Mouse (Mus musculus) MEL (cell line): ENCODE data around the gene Spsb1. TPM values are rescaled to one million over a fixed set of nuclear protein-coding genes. Genes with fewer than 3 reads are reported as not detected.

Source experiments
- DNase-seq: peaks from one replicate; pipeline ENCODE4 v3.0.0; 2011; ENCODE audit warnings: low read depth, low spot score
- H3K27ac ChIP-seq: 2 replicates; pipeline ENCODE4 v1.5.1; 2012; ENCODE audit warnings: low read depth, mild to moderate bottlenecking, control low read depth, low read length, moderate library complexity; ENCODE audit not compliant: control insufficient read depth
- H3K27me3 ChIP-seq, 2 experiments: fragments of 150-350 bp in 1 of 2; sonication (generic) in 1 of 2; 2 replicates each; pipeline ENCODE4 v1.6.1; 2012; ENCODE audit warnings: low read length in 2 of 2, mild to moderate bottlenecking in 2 of 2, improper control_type of control experiment in 1 of 2, moderate library complexity in 1 of 2; ENCODE audit not compliant: insufficient read depth in 2 of 2, control insufficient read depth in 1 of 2
- H3K36me3 ChIP-seq, 2 experiments: 2 replicates each; pipeline ENCODE4 v1.6.1; 2012 to 2014; ENCODE audit warnings: low read length in 2 of 2, improper control_type of control experiment in 1 of 2, inconsistent platforms in 1 of 2, mild to moderate bottlenecking in 1 of 2; ENCODE audit not compliant: insufficient read depth in 2 of 2, control insufficient read depth in 1 of 2
- H3K4me1 ChIP-seq, 2 experiments: fragments of 150-350 bp in 1 of 2; sonication (generic) in 1 of 2; 2 replicates each; pipeline ENCODE4 v1.6.1; 2012; ENCODE audit warnings: low read length in 2 of 2, improper control_type of control experiment in 1 of 2, mild to moderate bottlenecking in 1 of 2; ENCODE audit not compliant: insufficient read depth in 2 of 2, control insufficient read depth in 1 of 2
- H3K4me3 ChIP-seq, 2 experiments: fragments of 150-350 bp in 1 of 2; sonication (generic) in 1 of 2; 2 replicates each; pipeline ENCODE4 v1.5.1; 2012; ENCODE audit warnings: low read depth in 2 of 2, low read length in 2 of 2, mild to moderate bottlenecking in 2 of 2, moderate library complexity in 2 of 2, control low read depth in 1 of 2, improper control_type of control experiment in 1 of 2; ENCODE audit not compliant: control insufficient read depth in 1 of 2, insufficient read depth in 1 of 2
- H3K79me2 ChIP-seq: 2 replicates; pipeline ENCODE4 v1.6.1; 2012; ENCODE audit warnings: mild to moderate bottlenecking, low read length, moderate library complexity; ENCODE audit not compliant: control insufficient read depth, poor library complexity, insufficient read depth
- H3K9ac ChIP-seq: 2 replicates; pipeline ENCODE4 v1.6.1; 2012; ENCODE audit warnings: low read depth, mild to moderate bottlenecking, control low read depth, low read length, moderate library complexity; ENCODE audit not compliant: control insufficient read depth, poor library complexity, severe bottlenecking
- H3K9me3 ChIP-seq: fragments of 150-350 bp; sonication (generic); replicated peaks from 2 replicates; pipeline ENCODE4 v1.6.1; 2012; ENCODE audit warnings: mild to moderate bottlenecking, low read length, improper control_type of control experiment, moderate library complexity; ENCODE audit not compliant: insufficient read depth
- BHLHE40 ChIP-seq: IDR thresholded peaks from 2 replicates; pipeline ENCODE4 v1.6.1; 2012; ENCODE audit warnings: low read depth, mild to moderate bottlenecking, inconsistent platforms, low read length, improper control_type of control experiment, borderline replicate concordance
- CHD1 ChIP-seq: IDR thresholded peaks from 2 replicates; pipeline ENCODE4 v1.6.1; 2012; ENCODE audit warnings: low read depth, mild to moderate bottlenecking, inconsistent platforms, low read length, improper control_type of control experiment
- CHD2 ChIP-seq: IDR thresholded peaks from 2 replicates; pipeline ENCODE4 v1.6.1; 2011; ENCODE audit warnings: low read length, improper control_type of control experiment
- CTCF ChIP-seq, 3 experiments: IDR thresholded peaks in 2 of 3; conservative IDR thresholded peaks in 1 of 3; 2 replicates each; pipeline ENCODE4 v1.5.1; 2011 to 2012; ENCODE audit warnings: low read length in 3 of 3, low read depth in 2 of 3, mild to moderate bottlenecking in 2 of 3, improper control_type of control experiment in 1 of 3, inconsistent platforms in 1 of 3, mixed read lengths in 1 of 3, moderate library complexity in 1 of 3; ENCODE audit not compliant: control insufficient read depth in 1 of 3, insufficient read depth in 1 of 3, poor library complexity in 1 of 3, severe bottlenecking in 1 of 3
- E2F4 ChIP-seq: IDR thresholded peaks from 2 replicates; pipeline ENCODE4 v1.6.1; 2011; ENCODE audit warnings: low read depth, low read length, improper control_type of control experiment, borderline replicate concordance
- ETS1 ChIP-seq: IDR thresholded peaks from 2 replicates; pipeline ENCODE4 v1.6.1; 2012; ENCODE audit warnings: low read depth, mild to moderate bottlenecking, inconsistent platforms, low read length, improper control_type of control experiment, moderate library complexity
- KAT2A ChIP-seq: conservative IDR thresholded peaks from 2 replicates; pipeline ENCODE4 v1.6.1; 2012; ENCODE audit warnings: low read depth, low read length, improper control_type of control experiment, inconsistent platforms
- MAFK ChIP-seq: IDR thresholded peaks from 2 replicates; pipeline ENCODE4 v1.6.1; 2011; ENCODE audit warnings: low read depth, mild to moderate bottlenecking, low read length, improper control_type of control experiment, borderline replicate concordance
- MEF2A ChIP-seq: IDR thresholded peaks from 2 replicates; pipeline ENCODE4 v1.6.1; 2014; ENCODE audit warnings: low read depth, mild to moderate bottlenecking, inconsistent platforms, low read length, improper control_type of control experiment; ENCODE audit not compliant: poor library complexity, insufficient replicate concordance, severe bottlenecking; ENCODE audit errors: extremely low read depth
- POLR2AphosphoS2 ChIP-seq: IDR thresholded peaks from 2 replicates; pipeline ENCODE4 v1.6.1; 2011; ENCODE audit warnings: low read length, improper control_type of control experiment
- RCOR1 ChIP-seq: IDR thresholded peaks from 2 replicates; pipeline ENCODE4 v1.6.1; 2012; ENCODE audit warnings: low read depth, mild to moderate bottlenecking, inconsistent platforms, low read length, improper control_type of control experiment
- TAL1 ChIP-seq: IDR thresholded peaks from 2 replicates; pipeline ENCODE4 v1.6.1; 2012; ENCODE audit warnings: mild to moderate bottlenecking, inconsistent platforms, low read length, moderate library complexity, mixed read lengths
- USF1 ChIP-seq: IDR thresholded peaks from 2 replicates; pipeline ENCODE4 v1.6.1; 2014; ENCODE audit warnings: low read depth, mild to moderate bottlenecking, inconsistent platforms, low read length, improper control_type of control experiment, moderate library complexity
- USF2 ChIP-seq, 2 experiments: IDR thresholded peaks; 2 replicates each; pipeline ENCODE4 v1.6.1; 2011 to 2012; ENCODE audit warnings: improper control_type of control experiment in 2 of 2, low read length in 2 of 2, borderline replicate concordance in 1 of 2, inconsistent platforms in 1 of 2, low read depth in 1 of 2, mild to moderate bottlenecking in 1 of 2; ENCODE audit not compliant: insufficient read depth in 1 of 2
- ZC3H11A ChIP-seq: IDR thresholded peaks from 2 replicates; pipeline ENCODE4 v1.6.1; 2012; ENCODE audit warnings: low read depth, mild to moderate bottlenecking, inconsistent platforms, low read length, improper control_type of control experiment
- ZNF384 ChIP-seq: IDR thresholded peaks from 2 replicates; pipeline ENCODE4 v1.6.1; 2012; ENCODE audit warnings: low read depth, mild to moderate bottlenecking, inconsistent platforms, low read length, improper control_type of control experiment
- polyA plus RNA-seq, 2 experiments: library from polyadenylated mRNA; stranded (reverse) in 1 of 2; unstranded in 1 of 2; fragments of >175 nt in 1 of 2; fragments of >200 nt in 1 of 2; gene quantifications; 2 replicates each; pipeline versions ENCODE4 v1.2.1 to v1.2.4; 2012; ENCODE audit warnings: low replicate concordance in 2 of 2, low read depth in 1 of 2; ENCODE audit not compliant: insufficient read length in 2 of 2, insufficient read depth in 1 of 2, missing spikeins in 1 of 2
- total RNA-seq: library from RNA; depleted of rRNA; stranded (reverse); fragments of 300-350 nt; gene quantifications from 2 replicates; pipeline ENCODE4 v1.2.3, GENCODE M21; 2012

The Spsb1 gene
- total and polyA plus RNA-seq, 3 experiments: 0.12 to 0.25 TPM; not detected in 1

DNA sequence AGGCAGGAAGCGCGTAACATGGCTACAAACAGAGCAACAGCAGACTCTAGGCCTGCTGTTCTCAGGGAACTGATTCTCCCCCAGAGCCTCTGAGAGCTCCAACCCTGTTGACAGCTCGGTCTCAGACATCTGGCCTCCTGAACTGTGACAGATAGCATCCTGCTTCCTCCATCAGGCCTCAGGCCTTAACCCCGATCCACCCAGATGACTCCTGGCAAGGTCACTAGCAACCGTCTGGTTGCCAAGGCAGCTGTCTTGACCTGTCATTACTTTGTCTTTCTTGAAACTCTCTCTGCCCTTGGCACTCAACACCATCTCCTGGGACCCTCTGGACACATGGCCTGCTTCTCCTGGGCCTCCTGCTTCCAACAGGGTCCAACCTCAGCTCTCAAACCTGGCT, 51.8 kb downstream of the Spsb1 start:
- Histone ChIP-seq H3K27ac (no peak overlapping the region), H3K36me3 (no peaks in the 10 kb centered on the region), H3K4me3 (no peak overlapping the region), H3K79me2 (no peaks in the 10 kb centered on the region), H3K9me3 (no peaks in the 10 kb centered on the region), H3K4me1 (no peaks in the 10 kb centered on the region), H3K27me3 (0 out of 4 replicates have a peak, but pooled peaks cover 0 to under 1% of the 10 kb centered on the region in 2 experiments), H3K9ac (no peak overlapping the region)
- no peak for DNase-seq
- TF ChIP-seq ZNF384: no peak
- no peak for TF ChIP-seq USF1
- TF ChIP-seq CTCF (IDR thresholded peaks at IDR 0.05 in 2 of 3, conservative IDR thresholded peaks at IDR 0.05 in 1 of 3; ENCODE audit: control insufficient read depth in 1 of 3, insufficient read depth in 1 of 3, low read depth in 2 of 3, low read length in 3 of 3, poor library complexity in 1 of 3, severe bottlenecking in 1 of 3): no peak
- no peak for TF ChIP-seq BHLHE40
- TF ChIP-seq ETS1: no peak
- no peak for TF ChIP-seq POLR2AphosphoS2
- TF ChIP-seq RCOR1: no peak
- no peak for TF ChIP-seq TAL1
- TF ChIP-seq MEF2A: no peak
- TF ChIP-seq E2F4: no peak

DNA sequence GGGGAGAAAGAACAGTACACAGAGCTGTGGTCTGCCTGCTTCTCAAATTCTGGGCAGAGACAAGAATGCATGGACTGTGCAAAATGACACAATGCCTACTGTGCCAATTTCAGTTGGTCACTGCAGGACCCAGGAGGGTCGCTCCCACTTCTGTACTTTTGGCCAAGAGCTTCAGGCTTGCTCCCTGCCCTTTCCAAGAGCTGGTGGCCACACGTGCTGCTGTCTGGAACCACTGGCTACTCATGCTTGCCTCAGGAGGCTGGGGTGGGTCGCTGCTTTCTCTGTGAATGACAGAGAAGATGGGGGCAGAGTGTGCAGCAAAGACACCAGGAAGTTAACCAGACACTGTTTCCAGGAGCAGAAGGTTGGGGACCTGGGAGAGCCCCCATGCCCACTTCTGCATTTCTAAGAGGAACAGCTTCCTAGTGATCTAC, 53.5 kb downstream of the Spsb1 start:
- Histone ChIP-seq H3K4me1 (no peaks in the 10 kb centered on the region), H3K9me3 (no peaks in the 10 kb centered on the region)
- TF ChIP-seq CHD1 (no peak), USF2 (IDR thresholded peaks at IDR 0.05; ENCODE audit: borderline replicate concordance in 1 of 2, insufficient read depth in 1 of 2, low read depth in 1 of 2, low read length in 2 of 2) (no peak), USF1 (no peak), CHD2 (no peak), MAFK (no peak), KAT2A (no peak), ZC3H11A (no peak)
- TF ChIP-seq, all 39 proteins: peak for 0
- Histone ChIP-seq H3K27me3 (0 out of 4 replicates have a peak, but pooled peaks cover 0 to 2% of the 10 kb centered on the region in 2 experiments), H3K36me3 (no peaks in the 10 kb centered on the region), H3K4me3 (no peak overlapping the region), H3K27ac (no peak overlapping the region), H3K9ac (no peak overlapping the region), H3K79me2 (no peaks in the 10 kb centered on the region)
- DNase-seq: no peak
